Mouse (Mus musculus): ENCODE measurements around the gene Irx4.

DNA sequence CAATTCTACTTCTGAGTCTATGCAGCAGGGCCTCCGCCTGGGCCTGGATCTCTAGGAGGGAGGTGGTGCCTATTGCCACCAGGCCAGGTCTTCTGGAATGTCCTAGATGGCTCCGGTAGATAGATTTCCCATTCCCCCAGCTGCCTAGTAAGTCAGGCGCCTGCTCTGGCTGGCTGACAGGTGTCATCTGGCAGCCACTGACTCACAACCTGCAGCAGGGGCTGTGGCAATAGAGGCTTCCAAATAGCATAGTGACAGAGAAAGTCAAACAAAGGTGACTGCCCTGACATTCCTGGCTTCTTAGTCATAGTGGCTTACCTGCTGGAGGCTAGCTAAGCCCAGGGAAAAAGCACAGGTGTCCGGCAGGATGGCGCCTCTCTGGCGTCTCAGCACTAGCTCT lies 29.9 kb downstream of the Irx4 start:
- TF ChIP-seq POLR2A (IDR thresholded peaks at IDR 0.05; ENCODE audit: low read depth, low read length), result no peak
- no peak for TF ChIP-seq CTCF (conservative IDR thresholded peaks at IDR 0.05; ENCODE audit: insufficient read depth, insufficient read length, low read depth, low read length)

Data from kidney, adult 2 months (tissue).